Mouse (Mus musculus) ES-E14 (cell line): ENCODE measurements around the gene Fzr1. TPM values are rescaled to one million over a fixed set of nuclear protein-coding genes. Genes with fewer than 3 reads are reported as not detected.

Source experiments
- DNase-seq: peaks from one replicate; pipeline ENCODE4 v3.0.0-alpha.2; 2013; ENCODE audit warnings: low read depth, low spot score
- H3K27ac ChIP-seq: 2 replicates; pipeline ENCODE4 v1.5.1; 2012; ENCODE audit warnings: low read depth, mild to moderate bottlenecking, low read length, moderate library complexity, mixed read lengths; ENCODE audit not compliant: poor library complexity, insufficient read depth, severe bottlenecking
- H3K36me3 ChIP-seq: 2 replicates; pipeline ENCODE4 v1.6.1; 2012; ENCODE audit warnings: mild to moderate bottlenecking, low read length, moderate library complexity, mixed read lengths; ENCODE audit not compliant: control insufficient read depth, poor library complexity, insufficient read depth, severe bottlenecking
- H3K4me1 ChIP-seq, 2 experiments: fragments of 150-350 bp in 1 of 2; sonication (generic) in 1 of 2; 2 replicates each; pipeline ENCODE4 v1.6.1; 2012; ENCODE audit warnings: low read length in 2 of 2, mild to moderate bottlenecking in 1 of 2, mixed read lengths in 1 of 2; ENCODE audit not compliant: control insufficient read depth in 2 of 2, insufficient read depth in 2 of 2, poor library complexity in 1 of 2
- H3K4me3 ChIP-seq, 2 experiments: fragments of 150-350 bp in 1 of 2; sonication (generic) in 1 of 2; 2 replicates each; pipeline ENCODE4 v1.5.1; 2012; ENCODE audit warnings: low read length in 2 of 2, low read depth in 1 of 2, mild to moderate bottlenecking in 1 of 2, mixed read lengths in 1 of 2; ENCODE audit not compliant: insufficient read depth in 1 of 2, poor library complexity in 1 of 2, severe bottlenecking in 1 of 2
- H3K9ac ChIP-seq: 2 replicates; pipeline ENCODE4 v1.6.1; 2012; ENCODE audit warnings: low read depth, mild to moderate bottlenecking, low read length, mixed read lengths; ENCODE audit not compliant: poor library complexity, insufficient read depth, severe bottlenecking
- H3K9me3 ChIP-seq: fragments of 150-350 bp; sonication (generic); 2 replicates; pipeline ENCODE4 v1.6.1; 2012; ENCODE audit warnings: low read depth, mild to moderate bottlenecking, low read length; ENCODE audit not compliant: control insufficient read depth, insufficient read depth
- CHD2 ChIP-seq: IDR thresholded peaks from 2 replicates; pipeline ENCODE4 v1.6.1; 2014; ENCODE audit warnings: mild to moderate bottlenecking, low read depth, low read length, inconsistent platforms
- HCFC1 ChIP-seq: IDR thresholded peaks from 2 replicates; pipeline ENCODE4 v1.6.1; 2012; ENCODE audit warnings: low read length, inconsistent platforms, borderline replicate concordance; ENCODE audit not compliant: insufficient read depth
- MAFK ChIP-seq: IDR thresholded peaks from 2 replicates; pipeline ENCODE4 v1.6.1; 2014; ENCODE audit warnings: mild to moderate bottlenecking, low read depth, low read length, inconsistent platforms; ENCODE audit not compliant: insufficient read depth
- ZC3H11A ChIP-seq: IDR thresholded peaks from 2 replicates; pipeline ENCODE4 v1.6.1; 2012; ENCODE audit warnings: low read depth, mild to moderate bottlenecking, inconsistent platforms, low read length, borderline replicate concordance
- ZNF384 ChIP-seq: IDR thresholded peaks from 2 replicates; pipeline ENCODE4 v1.6.1; 2012; ENCODE audit warnings: low read depth, low read length, inconsistent platforms
- in situ Hi-C, 2 experiments: fragments of 600-800 bp; cut with MboI; formaldehyde crosslinking; loops; one replicate each; pipeline ENCODE4 v1.15.1; 2025; ENCODE audit warnings: low sequenced_read_pairs in 2 of 2, inconsistent platforms in 1 of 2; ENCODE audit not compliant: unreplicated experiment in 2 of 2
- total RNA-seq: library from RNA; depleted of rRNA; stranded (reverse); fragments of 300-350 nt; gene quantifications from 2 replicates; pipeline ENCODE4 v1.2.3, GENCODE M21; 2012

Gene Fzr1
- total RNA-seq, 1 experiment, result 63.0 TPM

GRCm38 (mm10) chr10:81327959-81328358, 50.4 kb downstream of the Fzr1 start:
- H3K4me1 ChIP-seq, result peaks cover 5 to 27% of the 10 kb centered on the region in 2 experiments; a peak in 3 of 4 replicates
- H3K9me3 ChIP-seq, result no peaks in the 10 kb centered on the region
- peaks cover 44% of the 10 kb centered on the region for H3K36me3 ChIP-seq
- no peak for DNase-seq
- H3K4me3 ChIP-seq, result no peak overlapping the region
- no peak overlapping the region for H3K27ac ChIP-seq
- TF ChIP-seq CHD2 (no peak), HCFC1 (no peak), ZNF384 (no peak), ZC3H11A (no peak), MAFK (no peak)
- no peak overlapping the region for H3K9ac ChIP-seq
- in situ Hi-C loops, result no loop called here

- no peaks in the 10 kb centered on the region for H3K9me3 ChIP-seq
- H3K4me3 ChIP-seq, result no peak overlapping the region
- H3K27ac ChIP-seq, result no peak overlapping the region
- H3K36me3 ChIP-seq, result peaks cover 51% of the 10 kb centered on the region
- in situ Hi-C loops, result no loop called here
- no peak overlapping the region for H3K9ac ChIP-seq
- peaks cover 5 to 27% of the 10 kb centered on the region in 2 experiments; a peak in 3 of 4 replicates for H3K4me1 ChIP-seq
- no peak for DNase-seq
- no peak for TF ChIP-seq MAFK
- TF ChIP-seq ZNF384, result no peak
- no peak for TF ChIP-seq ZC3H11A
- no peak for TF ChIP-seq HCFC1
- TF ChIP-seq CHD2, result no peak
Measured at GRCm38 (mm10) chr10:81326858-81327257, 51.5 kb downstream of the Fzr1 start.

DNA sequence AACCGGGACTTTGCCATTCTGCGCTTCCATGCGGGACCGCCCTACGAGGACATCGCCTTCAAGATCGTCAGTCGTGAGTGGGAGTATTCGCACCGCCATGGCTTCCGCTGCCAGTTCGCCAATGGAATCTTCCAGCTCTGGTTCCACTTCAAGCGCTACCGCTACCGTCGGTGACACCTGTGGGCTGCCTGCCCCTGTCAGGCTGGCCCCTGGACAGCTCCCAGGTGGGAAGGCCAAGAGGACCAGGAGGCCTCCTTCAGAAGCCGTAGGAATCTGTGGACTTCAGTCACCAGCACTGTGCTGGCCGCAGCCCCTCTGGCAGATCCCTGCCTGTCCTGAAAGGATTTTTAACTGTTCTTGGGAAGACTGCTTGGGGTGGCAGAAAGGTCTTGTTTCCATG, 52.5 kb downstream of the Fzr1 start:
- no peak overlapping the region for H3K27ac ChIP-seq

GRCm38 (mm10) chr10:81325176-81325575, 53.1 kb downstream of the Fzr1 start:
- TF ChIP-seq MAFK (no peak), ZC3H11A (no peak), HCFC1 (no peak), ZNF384 (no peak), CHD2 (no peak)
- Histone ChIP-seq H3K4me1 (peaks cover 5 to 25% of the 10 kb centered on the region in 2 experiments; a peak in 3 of 4 replicates), H3K4me3 (no peak overlapping the region), H3K9ac (no peak overlapping the region), H3K27ac (no peak overlapping the region), H3K9me3 (no peaks in the 10 kb centered on the region), H3K36me3 (peaks cover 51% of the 10 kb centered on the region)
- no peak for DNase-seq
- in situ Hi-C loops, result no loop called here

More for the DNA sequence above, 52.5 kb downstream of the Fzr1 start:
- Histone ChIP-seq H3K4me3 (no peak overlapping the region; a peak in 1 of 4 replicates), H3K9me3 (no peaks in the 10 kb centered on the region), H3K36me3 (peaks cover 51% of the 10 kb centered on the region), H3K9ac (no peak overlapping the region), H3K4me1 (peaks cover 5 to 25% of the 10 kb centered on the region in 2 experiments; a peak in 3 of 4 replicates)
- in situ Hi-C loops, result no loop called here
- no peak for DNase-seq
- TF ChIP-seq ZNF384, result no peak
- no peak for TF ChIP-seq ZC3H11A
- no peak for TF ChIP-seq CHD2
- TF ChIP-seq HCFC1, result no peak
- no peak for TF ChIP-seq MAFK
